Mouse (Mus musculus) frontal cortex, postnatal 10 days (tissue): Measurements from ENCODE around the gene Fgd5.

Experiments
- DNase-seq, 2 experiments: peaks; one replicate each; pipeline ENCODE4 v3.0.0; 2022; ENCODE audit warnings: low spot score in 2 of 2, mixed read lengths in 1 of 2

The Fgd5 gene

DNA sequence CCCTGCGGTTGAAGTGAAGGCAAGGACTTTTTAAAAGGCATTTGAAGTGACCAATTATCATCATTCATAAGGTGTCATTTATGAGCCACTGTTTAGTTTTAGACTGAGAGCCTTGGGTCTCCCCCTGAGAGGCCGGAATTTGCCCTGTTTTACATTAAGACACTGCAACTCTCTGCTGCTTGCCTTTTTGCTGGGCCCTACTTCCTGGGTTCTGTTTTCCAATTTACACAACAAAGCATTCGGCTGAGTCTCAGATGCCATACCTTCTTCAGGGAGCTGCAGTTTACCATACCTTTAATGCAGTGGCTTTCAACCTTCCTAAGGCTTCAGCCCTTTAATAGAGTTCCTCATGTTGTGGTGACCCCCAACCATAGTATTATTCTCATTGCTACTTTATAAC lies 26.1 kb downstream of the Fgd5 start:
- no peak for DNase-seq

DNA sequence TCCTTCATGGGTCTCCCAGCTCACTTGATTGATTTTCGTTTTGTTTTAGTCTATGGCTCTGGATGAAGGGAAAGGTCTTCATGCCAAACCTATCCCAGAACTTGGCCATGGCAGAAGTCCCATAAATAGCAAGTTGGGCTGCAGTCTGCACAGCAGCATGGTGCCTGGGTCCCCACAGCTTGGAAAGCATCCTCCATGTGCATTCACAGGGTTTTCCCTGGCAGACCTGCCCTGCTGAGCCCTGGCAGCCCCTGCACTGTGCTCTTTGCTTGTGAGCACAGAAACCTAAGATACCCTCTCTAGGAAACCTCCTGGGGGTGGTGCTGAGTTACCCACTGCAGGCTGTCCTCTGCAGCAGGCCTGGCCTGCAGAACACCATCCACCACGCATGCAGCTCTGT lies 32.2 kb downstream of the Fgd5 start:
- no peak for DNase-seq

DNA sequence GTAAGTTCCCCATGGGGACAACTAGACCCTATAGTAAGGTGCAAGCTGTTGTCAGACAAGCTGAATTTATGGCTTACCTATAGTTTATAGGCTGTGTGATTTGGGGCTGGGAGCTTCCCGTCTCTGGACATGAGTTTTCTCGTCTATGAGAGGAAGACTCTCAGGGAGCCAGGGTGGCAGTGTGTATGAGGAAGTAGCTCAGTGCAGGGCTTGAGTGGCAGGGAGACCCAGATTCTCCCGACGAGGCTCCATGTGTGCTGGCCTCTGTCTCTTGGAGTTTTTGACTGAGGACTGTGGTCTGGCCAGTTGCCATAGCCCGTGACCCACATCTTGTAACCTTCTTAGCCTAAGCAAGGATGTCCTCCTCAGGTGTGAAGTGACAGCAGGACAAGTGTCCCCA lies 33.7 kb downstream of the Fgd5 start:
- no peak for DNase-seq

DNA sequence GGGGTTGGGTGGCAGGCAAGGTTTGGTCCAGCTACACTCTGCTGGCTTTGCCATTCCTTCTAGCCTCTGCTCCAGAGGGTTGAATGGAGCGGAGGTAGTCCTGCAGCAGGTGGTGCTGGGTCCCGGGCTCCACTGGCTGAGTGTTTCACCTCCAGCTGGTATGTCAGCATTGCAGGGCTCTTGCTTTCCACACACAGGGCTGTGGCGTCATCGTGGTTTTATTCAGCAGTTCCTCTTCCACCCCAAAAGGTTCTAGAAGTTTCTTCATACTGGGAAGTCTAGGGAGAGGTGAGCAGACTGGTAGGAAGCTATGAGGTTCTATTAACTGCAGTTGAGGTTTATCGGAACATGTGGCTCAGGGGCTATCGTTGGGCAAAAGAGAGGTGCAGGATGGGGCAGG lies 34.4 kb downstream of the Fgd5 start:
- DNase-seq = no peak

DNA sequence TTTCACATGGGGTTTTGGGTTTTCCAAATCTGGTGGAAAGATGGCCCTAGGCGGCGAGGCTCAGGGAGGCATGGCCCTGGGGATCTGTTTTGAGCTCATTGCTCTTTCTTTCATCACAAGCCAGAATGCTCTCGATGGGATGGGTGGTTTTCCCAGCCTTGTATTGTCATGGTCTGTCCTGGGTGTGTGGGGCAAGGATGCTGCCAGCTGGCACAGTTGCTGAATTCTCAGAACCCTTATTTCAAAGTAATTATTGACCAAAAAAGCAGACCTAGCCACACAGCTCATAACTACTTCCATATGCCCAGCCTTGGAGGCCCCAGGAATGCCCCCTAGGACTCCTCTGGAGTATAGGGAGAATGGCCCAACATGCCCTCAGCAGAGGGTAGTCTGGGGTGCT lies 34.9 kb downstream of the Fgd5 start:
- DNase-seq = no peak

DNA sequence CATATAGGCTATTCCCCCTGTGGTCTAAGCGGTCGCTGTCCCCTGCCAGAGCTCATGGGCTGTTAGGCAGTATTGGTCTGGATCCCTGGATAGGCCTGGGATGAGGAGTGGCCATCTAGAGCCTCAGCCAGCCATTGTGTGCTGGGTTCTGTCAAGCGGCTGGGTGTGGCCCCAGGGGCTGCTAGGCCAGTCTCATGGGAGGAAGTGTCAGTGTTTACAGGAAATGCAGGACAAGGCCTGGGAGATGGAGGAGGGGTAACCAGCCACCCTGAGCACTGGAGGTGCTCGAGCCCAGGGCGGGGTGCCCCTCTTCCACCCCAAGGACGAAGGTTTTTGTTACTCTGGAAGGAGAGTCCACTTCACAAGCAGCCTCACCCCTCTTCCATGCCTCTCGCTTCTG lies 36.3 kb downstream of the Fgd5 start:
- DNase-seq = no peak

DNA sequence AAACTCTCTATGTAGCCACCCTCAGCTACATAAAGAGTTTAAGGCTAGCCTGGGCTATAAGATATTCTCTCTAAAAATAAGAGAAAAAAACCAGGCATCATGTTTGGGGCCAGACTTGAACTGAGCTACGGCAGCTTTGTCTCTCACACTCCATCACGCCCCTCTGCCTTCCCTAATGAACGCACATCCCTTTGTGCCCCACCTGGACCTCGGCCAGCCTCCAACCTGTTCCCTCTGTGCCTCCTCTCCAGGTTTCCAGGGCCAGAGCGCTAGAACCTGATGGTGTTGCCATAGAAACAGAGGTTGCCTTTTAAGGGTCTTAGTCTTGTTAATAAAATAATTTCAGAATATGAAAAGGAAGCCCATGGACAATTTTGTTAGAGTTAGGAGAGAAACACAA lies 37.2 kb downstream of the Fgd5 start:
- no peak for DNase-seq

DNA sequence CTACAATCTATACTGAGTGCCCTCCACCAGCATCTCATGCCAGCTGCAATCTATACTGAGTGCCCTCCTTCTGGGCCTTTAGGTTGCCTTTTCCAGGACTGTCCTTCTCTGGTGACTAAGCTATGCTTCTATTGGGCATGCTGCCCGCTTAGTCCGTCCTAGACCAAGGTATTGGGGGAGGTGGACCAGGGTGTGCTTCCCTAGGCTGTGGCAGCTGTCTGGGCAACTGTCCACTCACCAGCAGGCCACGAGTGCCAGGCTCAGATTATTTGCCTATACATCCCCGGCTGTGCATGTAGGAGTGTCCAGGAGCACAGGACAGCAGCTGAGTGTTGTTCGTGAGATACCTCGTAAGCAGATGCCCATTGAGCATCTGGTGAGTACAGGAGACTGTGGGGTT lies 38.1 kb downstream of the Fgd5 start:
- DNase-seq = no peak

DNA sequence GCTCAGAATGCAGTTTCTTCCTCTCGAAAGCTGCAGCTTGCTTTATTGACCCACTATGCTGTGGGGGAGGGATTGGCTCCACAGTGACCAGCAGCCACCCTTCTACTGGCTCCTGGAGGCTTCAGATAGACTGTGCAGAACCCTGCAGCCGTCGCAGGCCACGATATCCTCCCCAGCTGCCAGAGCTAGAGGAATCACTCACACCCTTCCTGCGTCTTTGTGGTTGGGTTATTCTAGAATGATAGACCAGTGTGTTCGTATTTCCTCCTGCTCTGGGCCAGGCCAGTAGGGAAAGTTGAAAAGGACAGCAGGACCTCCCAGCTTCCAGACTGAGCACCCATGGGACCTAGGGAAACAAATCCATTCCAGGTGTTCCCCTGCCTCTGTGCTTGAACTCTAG lies 39.7 kb downstream of the Fgd5 start:
- DNase-seq = no peak

DNA sequence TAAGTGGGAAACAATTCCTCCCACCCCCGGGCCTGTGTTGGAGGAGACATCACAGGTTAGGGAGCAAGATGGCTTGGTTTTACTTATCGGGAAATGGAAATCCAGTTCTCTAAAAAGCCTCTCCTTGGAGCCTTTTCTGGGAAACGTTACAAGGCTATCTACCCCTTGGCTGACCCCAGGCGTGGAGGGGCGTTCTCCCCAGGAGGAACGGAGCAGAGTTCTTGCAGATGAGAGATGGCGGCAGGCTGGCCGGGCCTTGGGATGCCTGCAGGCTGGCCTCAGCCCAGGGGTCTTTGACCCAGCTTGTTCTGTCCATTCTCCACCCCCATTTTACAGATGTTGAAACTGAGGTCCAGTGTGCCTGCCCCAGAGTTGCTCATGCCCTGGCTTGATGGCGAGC lies 42.4 kb downstream of the Fgd5 start:
- no peak for DNase-seq

DNA sequence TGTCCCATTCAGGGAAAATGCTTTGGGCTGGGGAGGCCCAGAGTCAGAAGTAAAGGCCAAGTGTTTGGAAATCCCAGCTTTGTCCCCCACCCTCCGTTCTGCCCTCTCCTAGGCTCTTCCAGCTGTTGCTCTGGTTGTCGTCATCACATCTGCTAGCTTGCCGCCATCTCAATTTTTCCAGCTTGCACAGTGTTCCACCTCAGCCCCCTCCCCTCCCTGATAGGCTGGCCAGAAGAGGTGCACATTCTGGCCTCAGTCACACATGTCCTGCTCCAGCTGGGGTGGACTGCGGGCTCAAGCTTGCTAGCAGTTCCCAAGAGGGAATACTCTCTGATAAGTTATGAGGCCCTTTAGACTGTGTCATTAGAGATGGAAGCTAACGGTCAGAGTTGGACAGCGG lies 42.8 kb downstream of the Fgd5 start:
- DNase-seq = no peak

DNA sequence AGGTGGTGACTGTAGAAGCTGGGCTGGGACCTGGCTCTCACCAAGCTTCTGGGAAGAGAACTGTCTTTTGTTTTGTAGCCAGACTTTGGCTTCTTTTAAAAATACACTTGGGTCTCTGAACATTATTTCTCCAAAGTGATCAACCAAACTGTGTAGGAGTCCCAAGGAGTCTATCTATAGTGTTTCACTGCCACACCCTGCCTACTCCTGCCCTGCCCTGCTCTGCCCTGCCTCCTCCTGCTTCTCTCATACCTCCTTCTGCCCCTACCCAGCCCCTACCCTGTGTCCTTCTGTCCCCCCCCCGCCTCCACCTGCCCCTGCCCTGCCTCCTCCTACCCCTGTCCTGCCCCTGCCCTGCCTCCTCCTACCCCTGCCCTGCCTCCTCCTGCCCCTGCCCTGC lies 46.6 kb downstream of the Fgd5 start:
- DNase-seq = no peak

DNA sequence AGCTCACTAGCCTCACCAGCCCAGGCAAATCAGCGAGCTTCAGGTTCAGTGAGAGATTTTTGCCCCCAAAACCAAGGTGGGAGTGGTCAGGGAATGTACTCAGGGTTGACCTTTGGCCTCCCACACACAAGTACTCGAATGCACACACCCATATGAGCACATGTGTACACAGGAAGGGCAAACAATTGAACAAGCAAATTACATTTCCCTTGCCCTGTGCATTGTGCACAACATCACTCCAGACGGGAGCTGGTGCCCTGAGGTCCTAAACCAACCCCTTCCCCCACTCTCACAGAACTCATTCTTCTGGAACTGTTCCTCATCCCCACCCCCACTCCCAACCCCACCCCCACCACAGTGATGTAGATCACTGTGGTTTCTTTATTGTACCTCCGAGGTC lies 48.7 kb downstream of the Fgd5 start:
- DNase-seq = no peak

DNA sequence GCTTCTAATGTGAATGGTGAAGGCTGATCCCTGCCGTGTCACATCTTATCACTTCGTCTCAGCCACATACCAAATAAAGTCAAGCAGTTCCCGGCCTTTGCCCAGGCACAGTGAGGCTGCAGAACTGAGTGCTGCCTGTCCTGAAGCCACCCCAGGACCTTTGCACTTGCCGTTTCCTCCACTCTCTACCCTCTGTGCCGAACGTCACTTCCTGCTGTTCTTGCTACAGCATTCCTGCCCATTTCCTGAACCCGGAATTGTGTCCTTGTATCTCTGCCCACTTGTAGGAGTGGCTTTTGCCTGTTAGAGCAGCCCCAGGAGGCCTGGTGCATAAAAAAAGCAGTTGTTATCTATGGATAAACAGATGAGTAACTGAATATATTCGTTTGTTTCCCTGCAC lies 52.0 kb downstream of the Fgd5 start:
- no peak for DNase-seq

DNA sequence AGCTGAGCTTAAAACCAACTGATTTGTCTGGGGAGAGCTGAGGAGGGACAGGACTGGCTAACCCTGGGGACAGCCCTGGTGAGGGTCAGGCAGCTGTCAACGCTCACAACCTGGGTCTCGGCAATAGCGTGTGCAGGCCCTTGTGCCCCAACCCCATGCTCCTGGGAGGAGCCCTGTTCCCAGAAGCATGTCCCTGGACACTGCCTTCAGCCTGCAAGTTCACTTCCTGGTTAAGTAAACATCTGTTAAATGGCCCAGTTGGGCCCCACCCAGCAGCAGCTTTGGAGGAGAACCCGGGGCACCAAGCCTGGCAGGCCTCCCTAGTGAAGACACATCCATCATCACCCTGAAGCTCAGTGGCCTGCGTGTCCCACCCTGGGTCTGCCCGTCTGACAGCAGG lies 56.0 kb downstream of the Fgd5 start:
- DNase-seq = no peak

DNA sequence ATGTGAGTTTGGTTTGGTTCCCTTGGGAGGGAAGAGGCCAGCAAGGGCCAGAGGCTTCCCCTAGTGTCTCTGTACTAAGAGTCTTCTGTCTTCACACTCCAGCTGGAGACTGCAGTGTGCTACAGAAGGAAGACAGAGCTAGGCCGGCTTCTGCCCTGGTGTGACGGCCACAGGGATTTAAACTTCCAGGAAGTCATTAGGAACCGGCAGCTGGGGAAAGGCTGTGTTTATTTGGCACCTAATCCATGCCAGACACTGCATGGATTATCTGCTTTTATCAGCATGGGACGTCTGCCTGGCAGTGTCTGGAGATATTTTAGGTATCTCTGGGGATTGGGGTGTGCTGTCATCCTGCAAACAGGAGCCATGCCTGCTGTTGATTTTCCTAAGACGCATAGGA lies 57.7 kb downstream of the Fgd5 start:
- no peak for DNase-seq

DNA sequence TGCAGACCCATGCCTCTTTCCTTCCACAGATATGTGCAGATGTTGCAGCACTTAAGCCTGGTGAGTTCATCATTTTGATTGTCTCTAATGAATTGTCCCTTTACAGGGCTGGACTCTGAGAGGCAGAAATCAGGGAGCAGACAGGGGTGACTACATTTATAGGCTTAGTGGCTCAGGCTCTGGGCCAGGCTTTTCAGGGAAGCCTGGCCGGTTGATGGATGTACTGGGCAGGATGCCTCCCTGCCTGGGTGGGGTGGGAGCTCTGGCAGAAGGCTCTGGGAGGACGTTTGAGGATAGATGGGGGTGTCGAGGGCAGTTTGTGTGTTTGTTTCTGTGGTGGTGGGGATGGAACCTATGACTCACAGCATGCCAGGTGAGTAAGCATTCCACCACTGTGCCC lies 59.5 kb downstream of the Fgd5 start:
- no peak for DNase-seq

DNA sequence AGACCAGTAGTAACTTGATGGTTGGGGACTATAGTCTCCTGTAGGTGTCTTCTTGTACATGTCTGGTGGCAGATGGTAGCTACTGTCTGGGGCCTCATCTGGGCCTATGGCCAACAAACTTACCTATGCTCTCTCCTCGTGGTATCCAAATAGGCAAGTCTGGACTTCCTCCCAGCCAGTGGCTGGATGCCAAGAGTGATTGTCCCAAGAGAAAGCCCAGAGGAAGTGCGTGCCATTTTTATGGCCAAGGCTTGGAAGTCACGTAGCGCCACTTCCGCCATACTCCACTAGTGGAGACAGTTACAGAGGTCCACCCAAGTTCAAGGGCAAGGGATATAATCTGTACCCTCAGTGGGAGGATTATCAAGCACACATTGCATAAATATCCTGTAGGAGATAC lies 62.6 kb downstream of the Fgd5 start:
- no peak for DNase-seq

DNA sequence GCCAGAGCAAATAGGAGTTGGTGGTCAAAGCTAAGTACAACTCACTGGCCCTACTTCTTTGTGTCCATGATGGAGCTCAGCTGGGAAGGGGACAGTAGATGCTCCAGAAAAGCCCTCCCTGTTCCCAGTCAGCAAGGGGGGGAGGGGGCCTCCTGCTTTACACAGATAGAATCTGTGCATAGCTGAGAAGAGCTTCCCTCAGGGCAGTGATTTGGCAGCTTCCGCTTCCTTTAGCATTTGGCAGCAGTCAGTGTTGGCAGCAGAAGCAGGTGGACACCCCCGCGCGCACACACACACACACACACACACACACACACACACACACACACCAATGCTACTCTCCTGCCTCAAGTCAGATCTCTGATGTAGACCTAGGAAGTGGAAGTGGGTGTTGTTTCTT lies 63.4 kb downstream of the Fgd5 start:
- DNase-seq = peak; percentile 25 to 32

DNA sequence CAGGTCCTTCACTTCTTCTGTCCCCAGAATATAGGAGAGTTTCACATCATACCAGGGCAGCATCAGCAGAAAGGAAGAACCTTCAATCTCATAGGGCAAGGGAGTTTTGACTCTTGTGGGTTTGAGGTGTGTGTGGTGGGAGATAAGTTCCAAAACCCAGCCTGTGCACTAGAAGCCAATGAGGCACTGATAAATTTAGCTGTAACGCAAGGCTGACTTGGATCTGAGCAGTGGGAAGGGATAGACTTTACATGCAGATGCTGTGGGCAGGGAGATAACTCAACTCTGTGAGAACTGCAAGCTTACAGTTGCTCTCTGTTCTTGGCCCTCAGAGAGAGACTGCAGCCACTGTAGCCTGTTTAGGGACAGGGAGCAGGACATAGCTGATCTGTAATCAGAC lies 64.2 kb downstream of the Fgd5 start:
- DNase-seq = no peak

DNA sequence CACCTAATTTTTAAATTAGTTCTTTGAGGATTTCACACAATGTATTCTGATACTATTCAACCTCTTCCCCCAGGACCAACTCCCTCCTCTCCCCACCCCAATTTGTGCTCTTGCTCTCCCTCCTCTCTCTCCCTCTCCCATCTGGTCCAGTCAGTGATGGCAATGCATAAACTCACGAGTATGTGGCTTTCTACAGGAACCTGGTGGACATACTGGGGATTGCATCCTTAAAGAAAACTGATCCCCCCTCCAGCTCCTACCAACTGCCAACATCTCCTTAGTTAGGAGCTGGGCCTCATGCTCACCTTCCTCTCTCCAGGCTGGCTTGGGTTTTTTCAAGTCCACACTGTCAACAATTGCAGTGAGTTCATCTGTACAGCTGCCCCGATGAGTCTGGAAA lies 79.1 kb downstream of the Fgd5 start:
- DNase-seq = no peak

DNA sequence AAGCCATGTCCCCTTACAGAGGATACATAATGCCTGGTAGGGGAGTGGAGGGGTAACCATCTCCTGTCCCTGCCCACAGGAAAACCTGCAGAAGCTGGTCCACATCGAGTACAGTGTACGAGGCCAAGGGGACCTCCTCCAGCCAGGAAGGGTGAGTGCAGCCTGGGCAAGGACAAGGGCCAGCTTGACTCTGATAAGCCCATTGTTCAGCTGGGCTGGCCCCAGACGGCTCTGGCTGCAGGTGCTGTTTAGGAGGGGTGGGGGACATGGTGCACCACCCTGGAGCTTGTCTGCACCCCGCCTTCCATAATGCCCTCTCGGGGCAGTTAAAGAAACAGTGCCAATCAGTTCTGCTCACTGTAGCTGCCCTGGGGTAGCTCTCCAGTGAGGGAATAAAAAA lies 83.0 kb downstream of the Fgd5 start:
- DNase-seq = no peak

DNA sequence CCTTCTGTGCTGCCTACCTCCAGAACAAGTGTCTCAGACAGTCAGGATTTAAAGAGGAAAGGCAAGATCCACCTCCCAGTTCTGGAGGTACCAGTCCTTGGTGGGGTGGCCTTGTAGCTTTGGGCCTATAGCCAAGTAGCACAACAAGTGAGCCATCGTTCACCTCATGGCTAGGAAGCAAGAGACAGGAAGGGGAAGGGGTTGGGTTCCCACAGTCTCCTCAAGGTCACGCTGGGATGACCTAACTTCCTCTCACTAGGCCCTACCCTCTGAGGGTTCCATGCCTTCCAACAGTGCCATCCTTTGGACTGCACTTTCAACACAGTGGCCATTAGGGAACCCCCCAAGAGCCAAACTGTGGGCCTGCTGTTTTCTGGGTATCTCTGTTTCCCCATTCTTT lies 84.8 kb downstream of the Fgd5 start:
- DNase-seq = no peak

DNA sequence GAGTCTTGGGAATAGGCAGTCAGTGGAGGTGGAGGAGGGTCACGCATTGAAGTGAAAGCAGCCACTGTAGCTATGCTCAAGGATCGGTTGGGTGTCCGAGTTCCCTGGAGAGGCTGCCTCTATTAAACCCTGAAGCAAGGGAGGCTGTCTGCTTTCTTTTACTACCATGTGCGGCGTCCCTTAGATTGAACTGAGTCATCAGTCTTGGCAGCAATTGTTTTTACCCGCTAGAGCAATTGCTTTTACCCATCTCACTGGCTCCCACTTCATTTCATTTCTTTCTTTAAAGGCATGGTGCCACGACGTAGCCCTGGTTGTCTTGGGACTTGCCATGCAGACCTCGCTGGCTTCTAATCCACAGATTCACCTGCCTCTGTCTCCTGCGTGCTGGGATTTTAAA lies 85.4 kb downstream of the Fgd5 start:
- no peak for DNase-seq
